Mouse (Mus musculus) MN1 (cell line): ENCODE measurements around the gene Tango2.
A peak's percentile ranks its signal among the peaks of the same experiment; 100 is the strongest.

ENCODE experiments used
- DNase-seq: peaks from one replicate; pipeline ENCODE4 v3.0.0-alpha.2; 2016; ENCODE audit warnings: low spot score

The Tango2 gene

DNA sequence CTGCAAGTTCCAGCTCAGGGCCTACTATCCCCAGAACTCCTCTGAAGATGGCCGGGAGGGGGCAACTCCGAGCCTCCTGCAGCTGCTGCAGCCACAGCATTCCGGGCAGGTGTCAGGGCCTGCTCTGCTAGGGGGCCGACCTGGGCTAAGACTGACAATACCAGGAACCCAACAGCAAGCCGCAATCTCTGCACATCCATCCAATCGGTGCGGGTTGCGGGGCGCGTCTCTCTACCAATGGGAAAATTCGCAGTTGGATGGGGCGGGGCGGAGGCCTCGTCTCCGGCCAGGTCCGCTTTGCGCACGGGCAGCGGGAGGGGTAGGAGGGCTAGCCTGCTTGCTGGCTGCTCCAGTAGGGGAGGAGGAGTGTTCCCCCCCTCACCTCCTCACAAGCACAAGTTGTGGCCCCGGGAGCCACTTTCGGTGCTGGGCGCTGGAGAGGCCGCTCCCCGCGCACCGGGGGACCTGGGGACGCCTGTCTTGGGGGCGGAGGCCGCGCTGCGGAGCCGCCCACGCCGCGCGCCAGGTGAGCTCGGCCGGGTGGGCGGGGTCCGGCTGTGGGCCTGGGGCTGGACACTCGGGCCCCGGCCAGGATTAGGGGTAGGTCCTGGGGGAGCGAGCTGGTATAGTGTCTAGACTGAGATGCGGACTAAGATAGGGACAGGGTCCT, at the start of gene Tango2, which contains the start of gene Arvcf:
TSS of gene Tango2 (minus strand) at position 173 of the 670 bp plus-strand sequence.
TSS of gene Arvcf (plus strand) at position 252 of the 670 bp plus-strand sequence.
- DNase-seq, result peak; percentile 97

DNA sequence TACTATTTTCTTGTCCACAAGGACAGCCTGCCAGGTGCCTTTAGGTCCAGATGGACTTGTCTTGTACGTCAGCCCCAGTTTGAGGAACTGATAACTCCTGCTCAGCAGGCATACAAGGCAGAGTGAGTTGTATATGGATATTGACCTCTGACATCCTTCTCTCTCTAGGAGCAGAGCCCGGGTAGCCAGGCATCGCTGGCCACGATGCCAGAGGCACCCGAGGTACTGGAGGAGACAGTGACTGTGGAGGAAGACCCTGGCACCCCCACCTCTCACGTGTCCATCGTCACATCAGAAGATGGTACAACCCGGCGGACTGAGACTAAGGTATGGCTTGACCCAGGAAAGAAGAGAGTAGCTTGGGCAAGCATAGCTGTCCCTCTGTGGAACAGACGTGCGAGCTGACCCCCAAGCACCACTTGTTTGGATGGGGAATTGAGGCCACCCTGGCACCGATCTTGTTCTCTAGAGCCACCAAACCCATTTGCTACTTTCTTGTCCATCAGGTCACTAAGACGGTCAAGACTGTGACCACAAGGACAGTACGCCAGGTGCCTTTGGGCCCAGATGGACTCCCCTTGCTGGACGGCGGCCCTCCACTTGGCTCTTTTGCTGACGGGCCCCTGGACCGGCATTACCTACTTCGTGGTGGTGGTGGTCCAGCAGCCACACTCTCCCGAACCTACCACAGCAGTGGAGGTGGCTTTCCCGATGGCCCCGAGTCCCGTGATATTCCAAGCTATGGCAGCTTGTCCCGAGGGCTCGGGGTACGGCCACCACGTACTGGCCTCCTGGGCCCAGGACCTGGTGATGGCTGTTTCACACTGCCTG, 49.1 kb upstream of the Tango2 start:
- no peak for DNase-seq

DNA sequence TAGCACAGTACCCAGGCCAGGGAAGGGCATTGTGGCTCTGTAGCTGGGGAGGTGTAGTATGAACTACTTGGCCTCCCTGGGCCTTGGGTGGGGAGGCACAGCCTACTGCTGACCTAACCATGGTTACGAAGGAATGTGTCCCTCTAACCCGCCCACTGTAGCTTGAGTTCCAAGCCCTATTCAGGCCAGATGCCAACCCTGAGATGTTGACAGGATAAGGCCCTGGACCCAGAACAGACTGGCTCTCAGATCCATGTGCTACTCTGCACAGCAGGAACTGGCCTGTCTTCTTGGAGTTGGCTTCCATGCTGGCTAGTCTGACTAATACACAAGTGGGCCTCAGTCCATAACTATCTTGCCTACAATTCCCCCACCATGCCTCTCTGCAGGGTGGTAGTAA, 48.3 kb upstream of the Tango2 start:
- DNase-seq, result peak; percentile 79

DNA sequence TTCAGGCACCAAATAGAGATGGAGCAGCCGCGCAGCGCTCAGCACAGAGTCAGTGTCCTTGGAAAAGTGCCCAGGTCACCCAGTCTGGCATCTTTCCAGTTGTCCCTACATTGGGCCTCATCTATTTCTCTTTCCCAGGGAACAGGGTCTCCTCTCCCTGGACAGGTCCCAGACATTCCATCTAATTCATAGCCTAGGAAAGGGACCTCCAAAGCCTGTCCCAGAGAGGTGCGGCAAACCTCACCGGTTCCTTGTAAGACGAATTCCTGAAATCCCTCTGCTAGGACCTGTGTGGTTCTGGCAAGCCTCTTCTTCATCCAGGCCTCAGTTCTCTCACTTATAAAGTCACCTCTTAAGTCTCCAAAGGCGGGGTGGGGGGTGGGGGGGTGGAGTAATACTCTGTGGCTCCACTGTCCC, 47.7 kb upstream of the Tango2 start:
- DNase-seq, result peak; percentile 48

DNA sequence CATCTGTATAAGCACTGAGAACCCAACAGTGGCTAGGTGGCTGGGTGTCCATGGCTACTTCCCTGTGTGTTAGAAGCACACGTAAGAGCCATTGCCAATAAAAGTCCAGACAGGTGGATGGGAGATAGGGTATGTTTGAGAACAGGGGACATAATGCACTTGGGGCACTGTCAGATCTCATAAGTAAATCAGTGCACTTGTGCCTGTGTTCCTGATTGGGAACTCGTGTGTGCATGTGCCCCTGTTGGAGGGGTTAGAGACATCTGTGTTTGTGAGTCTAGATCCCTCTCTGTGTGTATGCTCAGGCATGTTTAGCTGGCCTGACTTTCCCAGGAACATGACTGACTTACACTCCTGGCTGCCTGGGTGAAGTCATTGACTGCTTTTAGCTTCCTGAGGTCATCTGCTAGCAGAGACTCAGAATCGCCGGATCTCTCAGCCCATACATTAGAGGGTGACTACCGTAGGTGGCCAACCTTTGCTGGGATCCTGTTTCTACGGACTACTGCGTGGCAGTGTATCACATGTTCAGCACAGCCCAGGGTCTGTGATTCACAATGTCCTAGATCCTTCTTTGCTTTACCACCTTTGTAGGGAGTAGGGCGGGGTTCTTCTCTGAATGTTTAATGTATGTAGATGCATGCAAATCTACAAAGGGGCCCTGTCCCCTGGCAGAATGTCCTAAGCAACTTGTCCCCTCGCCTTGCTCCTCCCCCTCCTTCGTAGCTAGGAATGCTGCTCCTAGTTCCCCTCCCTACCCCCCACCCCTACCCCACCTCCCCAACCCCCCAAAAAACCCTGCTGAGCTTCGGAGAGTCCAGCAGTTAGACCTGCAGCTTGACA, 47.1 kb upstream of the Tango2 start:
- peak; percentile 82 for DNase-seq

DNA sequence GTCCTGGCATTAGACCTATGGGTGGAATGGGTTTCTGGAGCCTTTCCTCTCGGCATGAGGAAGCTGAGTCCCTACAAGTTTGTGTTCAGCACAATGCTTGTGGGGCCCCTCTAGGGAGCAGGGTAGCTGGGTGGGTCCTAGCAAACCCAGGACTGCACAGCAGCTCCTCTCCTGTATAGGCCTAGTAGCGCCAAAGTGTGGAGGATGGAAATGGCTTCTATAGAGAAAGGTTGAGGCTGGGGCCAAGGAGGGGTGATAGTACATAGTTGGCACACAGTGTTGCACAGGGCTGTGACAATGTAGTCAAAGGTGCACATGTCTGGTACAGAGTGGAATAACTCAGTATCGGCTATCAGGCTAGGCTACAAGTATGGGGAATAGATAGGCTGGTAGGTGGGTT, 46.2 kb upstream of the Tango2 start:
- DNase-seq, result no peak

DNA sequence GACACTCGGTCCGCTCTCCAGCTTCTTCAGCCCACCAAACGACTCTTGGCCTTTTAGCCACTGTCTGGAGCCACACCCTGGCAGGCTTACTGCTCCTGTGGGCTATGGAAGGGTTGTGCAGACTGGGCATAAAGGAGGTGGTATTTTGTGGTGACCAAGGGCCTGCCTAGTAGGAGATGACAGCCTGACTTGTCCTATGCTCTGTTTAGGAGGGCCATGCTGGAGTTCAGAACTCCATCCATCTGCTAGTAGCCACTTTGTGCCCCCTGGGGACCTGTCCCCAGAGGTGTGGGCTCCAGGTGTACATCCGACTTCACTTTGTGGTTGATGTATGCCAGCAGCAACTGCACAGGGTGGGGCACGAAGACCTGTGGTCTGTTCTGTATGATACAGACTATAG, 45.7 kb upstream of the Tango2 start:
- DNase-seq, result no peak

DNA sequence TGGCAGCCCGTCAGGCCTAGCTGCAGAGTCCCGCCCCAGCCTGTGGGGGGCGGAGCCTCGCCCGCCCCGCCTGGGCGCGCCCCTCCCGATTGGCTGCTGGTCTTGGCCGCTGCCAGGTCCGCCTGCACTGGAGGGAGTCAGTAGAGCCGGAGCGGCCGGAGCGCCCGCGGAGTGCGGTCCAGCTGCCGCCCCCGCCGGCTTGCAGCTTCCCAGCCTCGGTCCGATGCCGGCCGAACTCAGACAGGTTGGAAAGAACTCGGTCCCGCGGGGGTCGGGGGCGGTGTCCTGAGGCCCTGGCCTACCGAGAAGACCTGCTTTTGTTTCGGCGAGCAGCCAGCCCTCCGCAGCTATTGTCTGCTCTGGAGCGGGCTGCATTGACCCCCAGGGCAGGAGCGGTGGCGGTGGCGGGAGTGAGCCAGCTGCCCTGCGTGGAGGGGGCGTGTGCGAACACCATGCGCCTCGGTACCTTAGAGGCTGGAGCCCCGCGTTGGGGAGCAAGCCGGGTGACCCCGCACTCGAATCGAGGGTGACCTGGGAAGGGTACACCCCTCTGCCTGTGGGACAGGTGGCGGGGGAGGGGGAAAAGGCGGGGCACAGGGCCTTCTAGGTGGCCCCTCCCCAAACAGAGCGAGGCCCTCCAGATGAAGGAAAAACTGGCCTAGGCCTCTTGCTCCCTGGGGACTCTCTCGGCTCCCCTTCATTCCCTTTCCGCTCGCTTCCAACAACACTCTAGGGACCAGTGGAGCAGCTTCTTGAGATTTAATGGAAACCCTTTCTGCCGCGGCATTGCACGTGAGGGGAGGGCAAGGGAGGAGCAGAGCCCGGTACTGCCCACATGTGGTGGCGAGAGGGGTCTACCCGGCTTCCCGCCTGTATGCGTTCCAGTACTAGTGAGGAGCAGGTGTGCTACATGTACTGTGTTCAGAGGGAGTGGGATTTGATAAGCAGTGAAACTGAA, 44.8 kb upstream of the Tango2 start:
- DNase-seq, result peak; percentile 88

DNA sequence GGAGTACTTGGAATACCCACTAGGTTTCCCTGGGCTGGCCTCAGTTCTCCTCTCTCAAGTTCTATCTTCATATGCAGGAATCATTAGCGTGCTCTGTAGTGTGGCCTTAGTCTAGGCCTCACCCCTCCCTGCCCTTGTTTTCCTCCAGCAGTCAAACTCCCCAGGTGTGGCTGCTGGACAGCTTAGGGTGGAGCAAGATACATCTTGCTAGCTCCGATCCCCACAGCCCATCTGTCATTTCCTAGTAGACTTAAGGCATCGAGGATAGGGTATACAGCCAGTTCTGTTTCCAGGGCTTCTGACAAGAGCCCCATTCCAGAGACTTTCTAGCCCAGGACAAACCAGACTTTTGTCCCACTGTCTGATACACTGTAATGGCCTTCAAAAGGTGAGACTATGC, 43.8 kb upstream of the Tango2 start:
- DNase-seq, result no peak

DNA sequence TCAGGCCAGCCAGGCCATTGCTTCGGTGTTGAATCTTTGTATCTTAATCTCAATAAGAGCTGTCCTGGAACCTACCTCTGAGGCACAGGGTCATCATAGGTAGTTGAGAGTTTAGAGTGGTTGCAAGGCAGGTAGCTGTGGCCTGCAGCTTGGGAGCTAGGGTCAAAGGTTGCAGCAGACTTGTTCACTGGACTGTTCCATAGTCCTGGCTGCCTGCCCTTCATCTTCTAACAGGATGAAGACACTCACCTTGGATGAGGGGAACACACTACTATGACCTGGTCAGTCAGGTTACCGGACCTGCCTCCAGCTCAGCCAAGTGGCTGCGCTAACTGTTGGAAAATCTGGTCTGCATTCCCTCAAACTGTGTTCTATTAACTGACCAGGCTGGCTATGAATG, 43.2 kb upstream of the Tango2 start:
- DNase-seq, result no peak

DNA sequence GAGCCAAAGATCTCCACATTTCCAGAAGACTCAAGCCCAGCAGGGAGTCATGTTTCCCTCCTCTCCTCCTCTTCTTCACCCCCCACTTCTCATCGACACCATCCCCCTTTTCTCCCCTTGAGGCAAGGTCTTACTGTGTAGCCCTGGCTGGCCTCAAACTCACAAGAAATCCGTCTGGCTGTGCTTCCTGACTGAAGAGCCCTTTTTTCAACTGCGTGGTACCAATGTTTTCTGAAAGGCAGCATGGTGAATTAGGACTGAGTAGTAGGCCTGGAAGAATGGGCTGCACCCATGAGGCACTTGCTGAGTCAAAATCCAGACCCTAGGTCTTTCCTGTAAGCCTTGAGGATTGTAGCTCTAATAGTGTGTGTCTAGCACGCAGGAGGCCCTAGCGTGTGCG, 42.5 kb upstream of the Tango2 start:
- DNase-seq, result no peak

DNA sequence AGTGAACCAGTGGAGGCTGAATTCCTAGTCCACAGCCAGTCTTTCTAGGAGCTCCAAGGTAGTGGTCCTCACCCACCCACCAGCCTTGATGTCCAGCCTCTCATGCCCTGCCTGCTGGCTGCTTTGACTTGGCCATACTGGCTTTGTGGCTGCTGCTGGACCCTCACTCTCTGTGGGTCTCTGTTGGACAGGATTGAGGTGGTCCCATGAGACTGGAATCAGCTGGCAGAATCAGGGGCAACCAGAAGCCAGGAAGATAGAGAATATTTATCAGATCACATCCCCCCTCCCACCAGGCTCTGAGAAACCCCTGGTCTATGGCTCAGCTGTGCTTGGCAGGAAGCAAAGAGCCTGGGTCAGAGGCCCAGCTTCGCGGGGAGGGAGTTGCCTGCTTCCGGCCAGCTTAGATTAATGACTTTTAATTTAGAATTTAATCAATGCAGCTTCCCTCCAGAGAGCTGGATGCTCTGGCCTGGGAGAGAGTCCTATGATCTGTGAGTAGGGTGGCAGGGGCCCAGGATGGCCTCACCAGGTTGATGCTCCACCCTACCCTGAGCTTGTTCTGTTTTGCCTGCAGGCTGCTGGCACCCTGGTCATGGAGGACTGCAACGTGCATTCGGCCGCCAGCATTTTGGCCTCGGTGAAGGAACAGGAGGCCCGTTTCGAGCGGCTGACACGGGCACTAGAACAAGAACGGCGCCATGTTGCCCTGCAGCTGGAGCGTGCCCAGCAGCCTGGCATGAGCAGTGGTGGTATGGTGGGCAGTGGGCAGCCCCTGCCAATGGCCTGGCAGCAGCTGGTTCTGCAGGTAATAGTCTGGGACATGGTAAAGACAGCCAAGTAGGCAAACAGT, 40.9 kb upstream of the Tango2 start:
- no peak for DNase-seq

DNA sequence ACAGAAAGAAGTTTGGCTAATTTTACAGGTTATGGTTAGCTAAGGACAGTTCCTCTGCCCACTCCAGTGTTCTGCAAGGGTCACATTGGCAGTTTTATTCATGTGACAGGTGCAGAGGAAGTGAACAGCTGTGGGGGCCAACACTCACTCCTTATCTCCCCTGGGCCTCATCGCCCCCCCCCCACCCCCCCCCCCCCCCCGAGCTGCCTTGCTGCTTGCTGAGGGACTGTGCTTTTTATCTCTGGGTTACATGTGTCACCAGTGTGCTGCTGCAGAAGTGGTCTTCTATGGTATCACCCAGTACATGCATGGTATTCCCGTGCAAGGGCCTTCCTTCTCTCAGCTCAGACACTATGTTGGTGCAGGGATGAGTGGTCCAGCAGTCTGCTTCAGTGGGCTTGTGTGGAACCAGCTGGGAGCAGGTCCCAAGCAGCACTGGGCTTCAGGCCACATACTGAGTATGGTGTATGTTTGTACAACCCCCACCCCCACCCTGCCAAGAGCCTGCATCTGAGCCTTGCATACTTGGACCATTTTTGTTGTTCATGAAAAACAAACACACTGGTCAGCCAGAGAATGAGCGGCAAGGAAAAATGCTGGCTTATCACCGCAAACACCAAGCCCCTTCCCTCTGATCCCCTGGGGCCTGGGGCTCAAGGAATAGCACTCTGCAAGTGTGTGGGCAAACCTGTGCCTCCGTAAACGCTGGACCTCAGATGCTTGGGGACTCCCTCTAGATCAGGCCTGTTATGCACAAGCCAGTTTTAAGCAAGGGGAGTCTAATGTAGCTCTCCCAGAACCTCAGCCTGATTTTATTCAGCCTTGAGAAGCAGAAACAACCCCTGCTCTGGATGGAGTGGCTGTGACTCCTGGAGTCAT, 40.0 kb upstream of the Tango2 start:
- no peak for DNase-seq

DNA sequence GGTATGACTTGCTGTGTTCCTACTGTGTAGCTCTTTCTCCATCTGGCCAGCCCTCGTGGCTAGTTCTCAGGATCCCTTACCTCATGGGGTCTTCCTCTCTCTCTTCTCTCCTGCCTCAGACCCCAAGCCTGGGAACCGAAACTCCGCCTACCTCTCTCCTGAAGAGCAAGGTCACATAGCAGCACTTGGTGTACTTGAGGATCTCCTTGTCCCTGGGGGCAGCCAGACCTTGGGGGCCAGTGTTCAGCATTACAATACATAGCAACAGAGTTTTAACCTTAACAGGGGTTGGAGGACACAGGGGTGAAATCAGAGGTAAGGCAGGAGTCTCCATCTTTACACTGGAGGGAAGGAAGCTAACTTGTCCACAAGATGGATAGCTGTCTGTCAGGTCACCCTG, 39.1 kb upstream of the Tango2 start:
- DNase-seq, result no peak

DNA sequence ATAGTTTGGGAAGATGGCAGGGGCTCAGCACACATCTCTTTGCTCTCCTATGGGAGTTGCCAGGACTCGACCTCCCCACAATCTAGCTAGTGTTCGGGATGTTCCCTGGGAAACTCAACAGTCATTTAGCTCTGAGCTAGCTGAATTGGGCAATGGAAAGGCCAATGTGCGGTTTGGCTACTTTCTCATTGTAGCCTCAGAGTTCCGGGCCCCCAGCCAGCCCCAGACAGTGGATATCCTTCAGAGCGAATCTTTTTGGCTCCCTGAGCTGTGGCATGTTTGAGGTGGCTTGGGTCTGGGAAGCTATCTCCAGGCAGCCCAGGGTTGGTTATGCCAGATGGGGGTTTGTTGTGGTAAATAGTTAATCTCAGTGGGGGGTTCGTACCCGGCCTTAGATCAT, 38.5 kb upstream of the Tango2 start:
- DNase-seq, result no peak

DNA sequence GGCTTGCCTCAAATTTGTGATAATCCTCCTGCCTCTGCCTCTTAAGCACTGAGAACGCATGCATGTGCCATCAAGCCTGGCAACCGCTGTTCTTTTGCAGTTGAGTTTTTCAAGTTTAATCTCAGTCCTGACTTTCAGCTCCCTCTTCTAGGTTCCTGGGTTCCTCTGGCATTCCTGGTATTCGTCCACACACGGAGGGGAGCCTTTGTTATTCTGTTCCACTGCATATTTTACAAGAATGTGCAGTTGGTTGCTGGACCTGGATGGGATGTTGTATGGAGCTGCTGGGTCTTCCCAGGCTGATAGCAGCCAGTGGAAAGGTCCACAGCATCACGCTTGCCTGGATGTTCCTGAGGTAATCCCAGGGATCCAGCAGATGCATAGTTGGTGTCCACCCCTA, 37.5 kb upstream of the Tango2 start:
- DNase-seq, result no peak

DNA sequence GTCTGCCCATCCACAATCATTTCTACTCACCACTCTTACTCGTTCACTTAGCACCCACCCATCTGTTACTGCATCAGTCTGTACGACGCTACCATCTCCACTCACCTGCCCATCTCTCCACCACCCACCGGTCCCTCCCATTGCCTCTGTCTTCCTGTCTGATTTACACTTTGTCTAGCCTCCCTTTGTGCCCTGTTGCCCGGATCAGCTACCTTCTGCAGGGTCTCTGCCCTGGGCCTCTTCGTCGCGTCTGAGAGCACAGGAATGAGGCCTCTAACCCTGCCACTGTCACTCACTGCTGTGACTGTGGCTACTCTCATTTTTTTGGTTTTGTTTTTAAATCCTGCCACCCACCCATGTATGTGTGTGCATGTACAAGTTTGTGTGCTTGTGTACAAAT, 36.8 kb upstream of the Tango2 start:
- no peak for DNase-seq

DNA sequence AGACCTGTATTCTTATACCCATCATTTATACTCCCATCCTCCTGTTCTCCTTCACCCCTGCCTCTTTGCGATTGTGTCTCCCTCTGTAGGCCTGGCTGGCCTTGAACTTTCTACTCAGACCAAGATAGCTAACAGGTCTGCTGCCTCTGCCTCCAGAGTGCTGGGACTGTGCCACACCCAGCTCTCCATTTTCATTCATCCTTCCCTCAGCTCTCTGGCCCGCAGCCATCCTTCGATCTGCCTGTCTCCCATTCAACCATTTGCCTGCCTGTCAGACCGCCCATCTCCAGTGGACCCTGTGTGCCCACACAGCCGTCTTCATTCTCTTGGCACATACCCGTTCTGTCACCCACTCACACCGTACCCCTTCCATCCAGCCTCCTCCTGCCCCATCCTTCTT, 36.3 kb upstream of the Tango2 start:
- no peak for DNase-seq

DNA sequence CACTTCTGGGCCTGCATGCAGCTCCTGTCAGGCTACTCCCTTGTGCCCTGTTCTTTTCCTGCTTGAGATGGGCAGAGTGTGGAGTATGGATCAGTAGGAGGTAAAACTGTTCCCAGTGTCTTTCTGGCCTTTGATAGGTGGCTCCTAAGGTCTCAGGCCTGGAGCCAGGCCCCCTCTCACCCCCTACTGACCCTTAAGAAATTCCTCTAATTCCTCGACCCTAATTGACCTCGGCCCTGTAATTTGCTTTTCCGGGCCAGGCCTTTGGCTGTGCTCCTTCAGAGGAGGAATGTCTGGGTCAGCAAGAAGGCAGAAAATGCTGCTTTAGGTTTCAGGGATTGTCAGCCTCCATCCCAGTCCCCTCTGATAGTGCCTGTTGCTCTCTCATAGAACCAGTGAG, 35.9 kb upstream of the Tango2 start:
- DNase-seq, result no peak
